Mouse (Mus musculus) hematopoietic stem cell, adult 5-6 weeks (primary cell): ENCODE results near the gene Atp1b2. TPM values are rescaled to one million over a fixed set of nuclear protein-coding genes. Genes with fewer than 3 reads are reported as not detected.

Experiments used
- ATAC-seq, 2 experiments: fragments of 125-278 bp in 1 of 2; replicated peaks in 1 of 2; 2 replicates each; pipeline ENCODE4 v1.8.0; 2016 to 2017; ENCODE audit warnings: inconsistent platforms in 2 of 2, mild to moderate bottlenecking in 2 of 2, moderate number of reproducible peaks in 2 of 2, low read depth in 1 of 2, moderate TSS enrichment in 1 of 2; ENCODE audit not compliant: low FRiP score in 2 of 2, poor library complexity in 2 of 2, severe bottlenecking in 2 of 2, insufficient read depth in 1 of 2, low TSS enrichment in 1 of 2
- total RNA-seq: library from RNA; stranded (forward); fragments of 172-1452, 232-1000 nt; gene quantifications from 2 replicates; pipeline ENCODE4 v1.2.3, GENCODE M21; 2017

Gene Atp1b2
- total RNA-seq, 1 experiment from 2014 or later, result 7.6 TPM

DNA sequence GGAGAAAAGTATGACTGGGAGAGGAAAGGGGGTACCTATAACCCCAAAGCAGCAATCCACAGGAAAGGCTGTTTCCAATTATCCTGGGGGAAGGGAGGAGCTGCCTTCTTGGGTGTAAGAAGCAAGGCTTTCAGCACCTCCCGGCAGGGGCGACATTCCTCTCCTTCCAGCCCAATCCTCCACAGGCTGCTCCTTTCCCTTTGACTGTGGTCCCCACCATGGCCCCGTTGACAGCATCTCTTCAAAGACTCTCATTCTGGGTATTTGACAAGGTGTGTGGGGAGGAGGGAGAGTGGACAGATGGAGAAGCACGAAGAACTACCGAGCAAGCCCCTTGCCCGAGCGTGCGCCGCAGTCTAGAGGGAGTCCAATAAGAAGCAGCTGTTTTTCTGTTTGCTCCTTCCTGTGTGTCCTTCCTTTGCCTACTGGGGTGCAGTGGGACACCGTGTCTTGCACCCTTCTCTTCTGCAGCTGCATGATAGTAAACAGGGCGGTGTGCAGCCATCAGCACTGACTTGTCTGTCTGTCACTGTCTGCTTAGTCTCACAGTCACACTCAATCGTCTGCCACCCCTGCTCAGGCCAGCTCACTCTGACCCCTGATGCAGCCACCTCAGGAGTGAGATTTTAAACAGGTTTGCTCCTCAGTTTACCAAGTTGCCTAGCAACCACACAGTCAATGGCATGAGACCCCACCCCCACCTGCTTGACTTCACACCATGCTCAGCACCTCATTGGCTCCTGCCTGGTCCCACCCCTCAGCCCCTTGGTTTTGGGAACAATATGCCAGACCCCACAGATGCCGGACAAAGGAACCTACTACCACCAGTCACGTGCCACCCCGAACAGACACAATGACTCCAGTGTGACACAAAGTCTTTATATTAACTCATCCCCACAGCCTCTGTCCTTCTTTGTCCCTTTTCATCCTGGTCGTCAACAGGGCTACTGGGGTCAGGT is 44.6 kb downstream of the Atp1b2 start:
- ATAC-seq, result no peak

GRCm38 (mm10) chr11:69559851-69560765 is 45.6 kb downstream of the Atp1b2 start, which contains the start of gene Efnb3:
Efnb3 (minus strand) TSS chr11:69560205.
- ATAC-seq, result no peak

DNA sequence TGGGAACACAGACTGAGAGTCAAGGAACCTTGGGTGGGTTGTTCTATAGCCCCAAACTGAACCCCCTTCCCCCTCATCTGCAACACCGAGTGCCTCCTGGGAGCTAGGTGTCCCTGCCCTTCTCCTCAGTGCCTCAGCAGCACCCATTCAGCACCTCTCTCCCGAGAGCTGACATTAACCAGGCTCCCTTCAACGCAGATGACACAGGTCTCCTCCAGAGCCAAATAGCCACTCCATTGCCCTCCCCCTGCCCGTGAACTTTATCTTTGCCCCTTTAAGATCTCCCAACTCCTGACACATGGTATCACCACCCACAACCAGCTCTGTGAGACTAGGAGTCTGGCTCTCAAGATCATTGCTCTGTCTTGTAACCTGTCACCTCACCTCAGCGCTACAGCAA is 46.6 kb downstream of the Atp1b2 start:
- ATAC-seq, result no peak

- ATAC-seq, result no peak
These were observed 47.0 kb downstream of the Atp1b2 start for GRCm38 (mm10) chr11:69558756-69559155.

DNA sequence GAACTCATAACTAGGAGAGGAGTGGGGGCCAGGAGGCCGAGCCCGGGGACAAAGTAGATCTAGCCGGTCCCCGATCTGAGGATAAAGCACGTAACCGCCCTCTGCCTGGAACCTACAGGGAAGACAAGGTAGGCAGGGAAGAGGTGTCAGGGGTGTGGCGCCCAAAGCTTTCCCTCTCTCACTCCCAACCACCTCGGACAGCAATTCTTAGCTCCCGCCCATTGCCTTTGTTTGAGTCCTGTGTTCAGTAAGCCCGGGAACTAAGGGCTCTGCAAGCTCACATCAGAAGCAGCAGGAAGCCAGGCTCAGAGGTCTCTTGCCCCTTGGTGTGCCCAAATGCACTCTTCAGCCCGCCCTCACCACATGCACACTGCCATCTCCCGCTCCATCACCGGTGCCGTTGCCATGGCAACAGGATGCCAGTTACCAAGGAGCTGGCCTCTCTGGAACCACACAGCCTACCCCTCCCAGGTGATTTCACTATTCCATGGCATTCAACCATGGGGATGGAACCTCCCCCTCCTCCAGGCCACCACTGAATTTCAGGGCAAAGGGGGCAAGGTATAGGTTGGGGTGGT is 48.3 kb downstream of the Atp1b2 start:
- ATAC-seq, result no peak

GRCm38 (mm10) chr11:69554539-69555140 is 51.1 kb downstream of the Atp1b2 start:
- ATAC-seq, result no peak

DNA sequence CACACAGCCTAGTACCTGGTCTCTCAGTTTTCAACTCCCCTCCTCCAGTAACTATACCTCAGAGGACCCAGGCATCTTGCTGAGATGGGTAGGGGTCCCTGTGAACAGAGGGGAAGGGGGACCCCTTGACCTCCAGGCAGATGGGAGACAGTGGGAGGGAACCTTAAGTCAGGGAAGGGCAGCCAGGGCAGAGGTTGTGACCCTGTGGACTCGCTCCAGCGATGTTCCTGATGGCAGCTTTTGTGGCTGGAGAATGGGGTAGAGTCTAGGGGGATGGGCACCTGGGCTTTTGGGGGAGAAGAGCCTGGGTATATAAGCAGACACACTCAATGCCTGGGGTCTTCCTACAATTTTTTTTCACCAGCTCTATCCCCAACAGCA is 52.4 kb downstream of the Atp1b2 start:
- ATAC-seq, result no peak

- ATAC-seq, result no peak
These were observed 53.0 kb downstream of the Atp1b2 start for GRCm38 (mm10) chr11:69552622-69553340.

DNA sequence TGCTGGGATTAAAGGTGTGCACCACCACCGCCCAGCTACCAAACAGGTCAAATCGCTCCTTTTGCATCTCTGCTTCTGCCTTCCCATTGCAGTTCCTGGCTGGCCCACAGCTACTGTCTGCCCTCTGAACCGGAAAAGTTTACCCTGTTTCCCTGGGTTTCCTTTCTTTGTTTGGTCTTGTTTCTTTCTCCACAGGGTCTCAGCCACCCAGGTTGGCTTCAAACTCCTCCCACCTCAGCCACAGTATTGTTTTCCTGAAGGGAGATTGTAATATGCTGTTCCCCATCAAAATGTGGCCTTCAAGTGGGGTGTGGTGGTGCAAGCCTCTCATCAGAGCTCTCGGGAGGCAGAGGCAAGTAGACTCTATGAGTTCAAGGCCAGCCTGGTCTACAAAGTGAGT is 54.4 kb downstream of the Atp1b2 start:
- ATAC-seq, result no peak

Other genes starting within 250 kb of the Atp1b2 start
- 98.4 and 128 TPM in 2 replicates for gene Chd3, start 236.5 kb downstream of the Atp1b2 start, total RNA-seq
- 93.2 and 152 TPM in 2 replicates for gene Naa38, start 210.5 kb downstream of the Atp1b2 start, total RNA-seq
- 59.7 and 69.7 TPM in 2 replicates for gene Cyb5d1, start 210.3 kb downstream of the Atp1b2 start, total RNA-seq
- 0.74 and 1.5 TPM in 2 replicates for gene Tmem88, start 207.7 kb downstream of the Atp1b2 start, total RNA-seq
- 4.4 and 12.4 TPM in 2 replicates for gene Kdm6b, start 192.3 kb downstream of the Atp1b2 start, total RNA-seq
- under 0.01 TPM in 1 of 2 replicates, not detected in the other for gene Dnah2, start 56.8 kb downstream of the Atp1b2 start, total RNA-seq
- gene Efnb3, start 45.7 kb downstream of the Atp1b2 start, total RNA-seq, result 0.10 TPM in 1 of 2 replicates, not detected in the other
- 4.6 and 6.4 TPM in 2 replicates for gene Wrap53, start 25.7 kb downstream of the Atp1b2 start, total RNA-seq
- gene Trp53, start 25.6 kb downstream of the Atp1b2 start, total RNA-seq, result 68.4 and 96.6 TPM in 2 replicates
- gene Shbg, start 12.0 kb upstream of the Atp1b2 start, total RNA-seq, result not detected in 2 replicates
- gene Sat2, start 16.1 kb upstream of the Atp1b2 start, total RNA-seq, result 1.4 TPM in 1 of 2 replicates, not detected in the other
- gene Fxr2, start 27.0 kb upstream of the Atp1b2 start, total RNA-seq, result 51.2 and 60.8 TPM in 2 replicates
- gene Sox15, start 49.4 kb upstream of the Atp1b2 start, total RNA-seq, result 1.5 TPM in 1 of 2 replicates, not detected in the other
- gene Mpdu1, start 56.7 kb upstream of the Atp1b2 start, total RNA-seq, result 41.3 and 73.7 TPM in 2 replicates
- 11.4 and 16.7 TPM in 2 replicates for gene Cd68, start 60.2 kb upstream of the Atp1b2 start, total RNA-seq
- 838 and 888 TPM in 2 replicates for gene Eif4a1, start 66.5 kb upstream of the Atp1b2 start, total RNA-seq
- 99.1 and 105 TPM in 2 replicates for gene Senp3, start 76.1 kb upstream of the Atp1b2 start, total RNA-seq
- 13.9 and 15.9 TPM in 2 replicates for gene Tnfsf13, start 79.8 kb upstream of the Atp1b2 start, total RNA-seq
- 1.4 and 3.3 TPM in 2 replicates for gene Tnfsf12, start 89.9 kb upstream of the Atp1b2 start, total RNA-seq
- gene Tnfsfm13, start 90.2 kb upstream of the Atp1b2 start, total RNA-seq, result 1.5 and 2.9 TPM in 2 replicates
- 11.3 and 55.7 TPM in 2 replicates for gene Polr2a, start 152.7 kb upstream of the Atp1b2 start, total RNA-seq
- gene Slc35g3, start 156.0 kb upstream of the Atp1b2 start, total RNA-seq, result not detected in 2 replicates
- gene Zbtb4, start 160.0 kb upstream of the Atp1b2 start, total RNA-seq, result 4.4 and 6.9 TPM in 2 replicates
- 11.4 and 21.2 TPM in 2 replicates for gene Chrnb1, start 190.0 kb upstream of the Atp1b2 start, total RNA-seq
- 3.9 and 5.4 TPM in 2 replicates for gene Fgf11, start 195.9 kb upstream of the Atp1b2 start, total RNA-seq
- gene Tmem102, start 199.7 kb upstream of the Atp1b2 start, total RNA-seq, result 0.30 and 1.0 TPM in 2 replicates
- gene Gm39566, start 209.4 kb upstream of the Atp1b2 start, total RNA-seq, result not detected in 2 replicates
- gene Spem2, start 212.5 kb upstream of the Atp1b2 start, total RNA-seq, result not detected in 2 replicates
- not detected in 2 replicates for gene Spem1, start 216.2 kb upstream of the Atp1b2 start, total RNA-seq
- gene Nlgn2, start 231.8 kb upstream of the Atp1b2 start, total RNA-seq, result 8.7 and 17.8 TPM in 2 replicates
- gene Tmem256, start 232.6 kb upstream of the Atp1b2 start, total RNA-seq, result 130 and 149 TPM in 2 replicates
- 27.2 and 33.3 TPM in 2 replicates for gene Plscr3, start 240.4 kb upstream of the Atp1b2 start, total RNA-seq